Mouse (Mus musculus) neural tube, embryonic 11.5 days (tissue): ENCODE measurements around the gene Inca1. TPM values are rescaled to one million over a fixed set of nuclear protein-coding genes. Genes with fewer than 3 reads are reported as not detected.
A peak's percentile ranks its signal among the peaks of the same experiment; 100 is the strongest.

ENCODE experiments used
- ATAC-seq: fragments of 200-750 bp; cut with Nextera tagmentation; 2 replicates; pipeline ENCODE4 v1.8.0; 2017; ENCODE audit warnings: moderate number of reproducible peaks, mild to moderate bottlenecking, moderate TSS enrichment, moderate library complexity; ENCODE audit not compliant: insufficient read depth, low FRiP score, low TSS enrichment
- DNase-seq: peaks from one replicate; pipeline ENCODE4 v3.0.0-alpha.2; 2015; ENCODE audit warnings: low spot score
- H3K27ac ChIP-seq: fragments of 300-500 bp; sonication (generic); 2 replicates; pipeline ENCODE4 v1.5.1; 2014; ENCODE audit warnings: low read depth, mild to moderate bottlenecking, low read length
- H3K27me3 ChIP-seq: fragments of 300-500 bp; sonication (generic); 2 replicates; pipeline ENCODE4 v1.6.1; 2014; ENCODE audit warnings: mild to moderate bottlenecking, low read length, mixed read lengths; ENCODE audit not compliant: control insufficient read depth, insufficient read depth
- H3K36me3 ChIP-seq: fragments of 300-500 bp; sonication (generic); 2 replicates; pipeline ENCODE4 v1.6.1; 2014; ENCODE audit warnings: mild to moderate bottlenecking, low read length, moderate library complexity, mixed read lengths; ENCODE audit not compliant: control insufficient read depth, insufficient read depth
- H3K4me1 ChIP-seq: fragments of 300-500 bp; sonication (generic); 2 replicates; pipeline ENCODE4 v1.6.1; 2014; ENCODE audit warnings: low read length, mixed read lengths; ENCODE audit not compliant: control insufficient read depth, insufficient read depth
- H3K4me2 ChIP-seq: fragments of 300-500 bp; sonication (generic); 2 replicates; pipeline ENCODE4 v1.6.1; 2014; ENCODE audit warnings: low read depth, mild to moderate bottlenecking, moderate library complexity
- H3K4me3 ChIP-seq: fragments of 300-500 bp; sonication (generic); 2 replicates; pipeline ENCODE4 v1.5.1; 2014; ENCODE audit warnings: low read depth, low read length
- H3K9ac ChIP-seq: fragments of 300-500 bp; sonication (generic); 2 replicates; pipeline ENCODE4 v1.6.1; 2014; ENCODE audit warnings: mild to moderate bottlenecking, low read length
- H3K9me3 ChIP-seq: fragments of 300-500 bp; sonication (generic); 2 replicates; pipeline ENCODE4 v1.6.1; 2016; ENCODE audit warnings: low read length; ENCODE audit not compliant: control insufficient read depth
- whole genome bisulfite sequencing: fragments of 180-500 bp; shearing (Covaris S2); extraction: QIAGEN DNeasy Blood & Tissue Kit; methylation state at CpG from one replicate; pipeline ENCODE4 v1.1.7; 2014; 5-methylcytosine and 5-hydroxymethylcytosine counted together
- polyA plus RNA-seq: library from polyadenylated mRNA; unstranded; fragments of >200 nt; fragmentation: Nextera tagmentation; extraction: Ambion mirVana; gene quantifications from 2 replicates; pipeline ENCODE4 v1.2.1, GENCODE M21; 2014

Gene Inca1
- polyA plus RNA-seq, 1 experiment from 2014 or later: 0.86 TPM

GRCm38 (mm10) chr11:70713222-70713621 is 13.3 kb upstream of the Inca1 start:
- Histone ChIP-seq H3K4me3 (no peak overlapping the region), H3K9me3 (no peaks in the 10 kb centered on the region), H3K9ac (no peak overlapping the region), H3K27me3 (no peaks in the 10 kb centered on the region), H3K27ac (no peak overlapping the region), H3K4me1 (no peaks in the 10 kb centered on the region), H3K4me2 (no peak overlapping the region), H3K36me3 (peaks cover 7% of the 10 kb centered on the region)
- DNase-seq (no peak), ATAC-seq (no peak)
- WGBS: 85% methylated on average over 6 of the region's 6 CpGs

GRCm38 (mm10) chr11:70711026-70711425 is 11.1 kb upstream of the Inca1 start:
- Histone ChIP-seq H3K27ac (no peak overlapping the region), H3K4me2 (no peak overlapping the region), H3K27me3 (no peaks in the 10 kb centered on the region), H3K9me3 (no peaks in the 10 kb centered on the region), H3K4me1 (no peaks in the 10 kb centered on the region), H3K36me3 (peaks cover 6% of the 10 kb centered on the region), H3K4me3 (no peak overlapping the region), H3K9ac (no peak overlapping the region)
- no peak for ATAC-seq
- 94% methylated on average over 10 of the region's 10 CpGs for WGBS
- no peak for DNase-seq

- ATAC-seq (no peak), DNase-seq (no peak)
- WGBS: 93% methylated on average over 3 of the region's 3 CpGs
- H3K27ac ChIP-seq: no peak overlapping the region
- peaks cover 8% of the 10 kb centered on the region; the same call in 1 of the 2 replicates for H3K36me3 ChIP-seq
- no peak overlapping the region for H3K9ac ChIP-seq
- H3K4me2 ChIP-seq: no peak overlapping the region
- H3K27me3 ChIP-seq: no peaks in the 10 kb centered on the region
- no peak overlapping the region for H3K4me3 ChIP-seq
- H3K9me3 ChIP-seq: no peaks in the 10 kb centered on the region
- H3K4me1 ChIP-seq: peaks cover 11% of the 10 kb centered on the region
Measured at GRCm38 (mm10) chr11:70706127-70706526, 6.2 kb upstream of the Inca1 start.

GRCm38 (mm10) chr11:70702781-70703180 is 2.8 kb upstream of the Inca1 start:
- DNase-seq: no peak
- Histone ChIP-seq H3K36me3 (peaks cover 8% of the 10 kb centered on the region; the same call in 1 of the 2 replicates), H3K4me2 (no peak overlapping the region), H3K9ac (no peak overlapping the region), H3K27ac (no peak overlapping the region), H3K4me1 (peaks cover 14% of the 10 kb centered on the region), H3K4me3 (no peak overlapping the region), H3K27me3 (no peaks in the 10 kb centered on the region), H3K9me3 (no peaks in the 10 kb centered on the region)
- WGBS: 82% methylated on average over 5 of the region's 6 CpGs
- ATAC-seq: no peak

- H3K9ac ChIP-seq: no peak overlapping the region
- no peak for ATAC-seq
- 0 out of 2 replicates have a peak overlapping the region, but pooled peaks have one; percentile 71 for H3K4me2 ChIP-seq
- 80% methylated on average over 6 of the region's 6 CpGs for WGBS
- no peak for DNase-seq
- no peaks in the 10 kb centered on the region for H3K27me3 ChIP-seq
- no peak overlapping the region for H3K27ac ChIP-seq
- peaks cover 14% of the 10 kb centered on the region for H3K4me1 ChIP-seq
- H3K9me3 ChIP-seq: no peaks in the 10 kb centered on the region
- peaks cover 8% of the 10 kb centered on the region; the same call in 1 of the 2 replicates for H3K36me3 ChIP-seq
- no peak overlapping the region for H3K4me3 ChIP-seq
Measured at GRCm38 (mm10) chr11:70701984-70702733, 2.2 kb upstream of the Inca1 start.

- Histone ChIP-seq H3K4me2 (peak overlapping the region; percentile 71), H3K9me3 (no peaks in the 10 kb centered on the region), H3K4me1 (peaks cover 14% of the 10 kb centered on the region), H3K4me3 (peak overlapping the region; percentile 94), H3K27me3 (no peaks in the 10 kb centered on the region), H3K9ac (peak overlapping the region; percentile 92), H3K36me3 (peaks cover 5% of the 10 kb centered on the region; the same call in 1 of the 2 replicates), H3K27ac (no peak overlapping the region)
- ATAC-seq (no peak), DNase-seq (no peak)
- WGBS: 9% methylated on average over 10 of the region's 10 CpGs
Measured at GRCm38 (mm10) chr11:70701221-70701955, 1.4 kb upstream of the Inca1 start.

GRCm38 (mm10) chr11:70700613-70701012 is 658 bp upstream of the Inca1 start:
- Histone ChIP-seq H3K27me3 (no peaks in the 10 kb centered on the region), H3K4me2 (peak overlapping the region; percentile 71), H3K4me1 (peaks cover 14% of the 10 kb centered on the region), H3K9ac (peak overlapping the region; percentile 92), H3K36me3 (0 out of 2 replicates have a peak, but pooled peaks cover 2% of the 10 kb centered on the region), H3K4me3 (peak overlapping the region; percentile 94), H3K9me3 (no peaks in the 10 kb centered on the region), H3K27ac (peak overlapping the region; percentile 79)
- peak; percentile 51 for DNase-seq
- ATAC-seq: peak; percentile 45; the same call in 1 of the 2 replicates
- 0% methylated on average over 28 of the region's 34 CpGs for WGBS

GRCm38 (mm10) chr11:70699051-70699450 is 904 bp downstream of the Inca1 start:
- Histone ChIP-seq H3K4me2 (no peak overlapping the region), H3K4me3 (no peak overlapping the region), H3K4me1 (peaks cover 14% of the 10 kb centered on the region), H3K36me3 (no peaks in the 10 kb centered on the region), H3K9ac (no peak overlapping the region), H3K27ac (no peak overlapping the region), H3K9me3 (no peaks in the 10 kb centered on the region), H3K27me3 (no peaks in the 10 kb centered on the region)
- WGBS: 68% methylated on average over 2 of the region's 2 CpGs
- DNase-seq (no peak), ATAC-seq (no peak)
